Mouse (Mus musculus): ENCODE results near the gene Zfp637. TPM values are rescaled to one million over a fixed set of nuclear protein-coding genes. Genes with fewer than 3 reads are reported as not detected.
"Not testable (repeated sequence)": the region's sequence is repeated elsewhere in the genome, so short reads cannot be mapped to it uniquely, and the experiment has no call there.

The Zfp637 gene
- 22.8 and 30.0 TPM in 2 replicates for total RNA-seq (2017)

- ATAC-seq (replicated peaks; ENCODE audit: low read depth, poor library complexity, severe bottlenecking), result peak; percentile 93
Measured at GRCm38 (mm10) chr6:117840686-117841510, at the start of gene Zfp637. Gene Zfp637, plus strand, starts transcription at chr6:117841180.

GRCm38 (mm10) chr6:117795251-117795650 is 45.7 kb upstream of the Zfp637 start:
- no peak for ATAC-seq (replicated peaks; ENCODE audit: low read depth, poor library complexity, severe bottlenecking)

- no peak for ATAC-seq (replicated peaks; ENCODE audit: low read depth, poor library complexity, severe bottlenecking)
Measured at GRCm38 (mm10) chr6:117800824-117801223, 40.2 kb upstream of the Zfp637 start.

GRCm38 (mm10) chr6:117801801-117802200 is 39.2 kb upstream of the Zfp637 start:
- ATAC-seq (replicated peaks; ENCODE audit: low read depth, poor library complexity, severe bottlenecking), result no peak

GRCm38 (mm10) chr6:117807756-117808155 is 33.2 kb upstream of the Zfp637 start:
- ATAC-seq (replicated peaks; ENCODE audit: low read depth, poor library complexity, severe bottlenecking), result no peak

GRCm38 (mm10) chr6:117809816-117810215 is 31.2 kb upstream of the Zfp637 start:
- ATAC-seq (replicated peaks; ENCODE audit: low read depth, poor library complexity, severe bottlenecking), result no peak

- no peak for ATAC-seq (replicated peaks; ENCODE audit: low read depth, poor library complexity, severe bottlenecking)
Measured at GRCm38 (mm10) chr6:117810717-117811116, 30.3 kb upstream of the Zfp637 start.

DNA sequence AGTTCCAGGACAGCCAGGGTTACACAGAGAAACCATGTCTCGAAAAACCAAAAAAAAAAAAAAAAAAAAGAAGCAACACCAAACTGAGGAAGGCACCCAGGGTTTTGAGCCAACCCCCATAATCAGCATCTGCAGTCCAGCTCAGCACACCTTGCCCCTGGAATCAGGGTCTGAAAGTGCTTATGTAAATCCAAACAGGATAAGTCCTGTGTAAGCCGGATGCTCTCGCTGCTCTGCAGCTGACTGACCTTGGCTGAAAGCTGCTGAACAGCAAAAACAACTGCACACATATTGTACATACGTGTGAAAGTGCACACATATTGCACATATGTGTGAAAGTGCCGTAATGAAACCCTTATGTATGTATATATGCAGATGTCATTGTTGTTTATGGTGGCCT is 29.7 kb upstream of the Zfp637 start:
- no peak for ATAC-seq (replicated peaks; ENCODE audit: low read depth, poor library complexity, severe bottlenecking)

- ATAC-seq (replicated peaks; ENCODE audit: low read depth, poor library complexity, severe bottlenecking), result no peak
Measured at GRCm38 (mm10) chr6:117814681-117815080, 26.3 kb upstream of the Zfp637 start.

- ATAC-seq (replicated peaks; ENCODE audit: low read depth, poor library complexity, severe bottlenecking), result no peak
Measured at GRCm38 (mm10) chr6:117817108-117817541, 23.9 kb upstream of the Zfp637 start.

- ATAC-seq (replicated peaks; ENCODE audit: low read depth, poor library complexity, severe bottlenecking), result no peak
Measured at GRCm38 (mm10) chr6:117820327-117820726, 20.7 kb upstream of the Zfp637 start.

DNA sequence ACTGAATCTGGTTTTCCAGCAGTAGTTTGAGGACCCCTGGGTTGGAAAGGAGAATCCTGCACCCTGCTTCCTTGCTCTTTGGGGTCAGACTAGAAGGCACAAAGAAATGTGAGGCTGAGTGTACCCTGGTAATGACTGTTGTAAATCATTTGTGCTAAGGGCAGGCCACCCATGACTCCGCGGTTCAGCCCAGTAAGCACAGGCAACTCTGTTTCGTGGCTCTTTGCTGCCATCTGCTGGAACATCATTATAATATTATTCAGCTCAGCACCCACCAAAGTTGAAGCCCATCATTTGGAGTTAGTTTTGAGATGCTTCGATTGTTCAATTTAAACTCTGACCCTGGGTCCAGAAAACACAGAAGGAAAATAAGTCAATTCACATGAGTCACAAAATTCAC is 15.6 kb upstream of the Zfp637 start:
- ATAC-seq (replicated peaks; ENCODE audit: low read depth, poor library complexity, severe bottlenecking), result peak; percentile 87

GRCm38 (mm10) chr6:117828273-117828672 is 12.7 kb upstream of the Zfp637 start:
- ATAC-seq (replicated peaks; ENCODE audit: low read depth, poor library complexity, severe bottlenecking), result peak; percentile 79; the same call in 1 of the 2 replicates

GRCm38 (mm10) chr6:117841511-117841955 is 553 bp downstream of the Zfp637 start:
- ATAC-seq (replicated peaks; ENCODE audit: low read depth, poor library complexity, severe bottlenecking), result no peak

GRCm38 (mm10) chr6:117844597-117844996 is 3.6 kb downstream of the Zfp637 start:
- no peak; the same call in 1 of the 2 replicates for ATAC-seq (replicated peaks; ENCODE audit: low read depth, poor library complexity, severe bottlenecking)

- not testable (repeated sequence) for ATAC-seq (replicated peaks; ENCODE audit: low read depth, poor library complexity, severe bottlenecking)
Measured at GRCm38 (mm10) chr6:117846671-117847070, 5.7 kb downstream of the Zfp637 start.

GRCm38 (mm10) chr6:117847772-117848171 is 6.8 kb downstream of the Zfp637 start:
- no peak for ATAC-seq (replicated peaks; ENCODE audit: low read depth, poor library complexity, severe bottlenecking)

- no peak for ATAC-seq (replicated peaks; ENCODE audit: low read depth, poor library complexity, severe bottlenecking)
Measured at GRCm38 (mm10) chr6:117848577-117848976, 7.6 kb downstream of the Zfp637 start.

- ATAC-seq (replicated peaks; ENCODE audit: low read depth, poor library complexity, severe bottlenecking), result peak; percentile 60; the same call in 1 of the 2 replicates
Measured at GRCm38 (mm10) chr6:117851747-117852146, 10.8 kb downstream of the Zfp637 start.

DNA sequence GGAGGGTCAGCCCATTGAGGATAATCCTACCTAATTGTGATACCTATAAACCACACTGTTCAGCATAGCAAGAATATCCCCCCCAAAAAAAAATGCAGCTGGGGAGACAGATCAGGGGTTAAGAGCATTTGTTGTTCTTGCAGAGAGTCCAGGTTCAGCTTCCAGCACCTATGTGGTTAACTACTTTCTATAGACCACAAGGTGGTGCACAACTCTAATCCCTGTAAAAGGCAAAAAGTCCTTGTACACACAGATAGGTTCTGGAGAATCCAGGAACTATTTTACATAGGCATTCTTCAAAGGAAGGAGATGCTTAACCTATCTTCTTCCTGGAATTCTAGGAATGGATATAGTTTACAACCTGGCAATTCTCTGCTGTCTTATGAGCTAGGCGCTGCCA is 17.0 kb downstream of the Zfp637 start:
- ATAC-seq (replicated peaks; ENCODE audit: low read depth, poor library complexity, severe bottlenecking), result 0 out of 2 replicates have a peak, but pooled peaks have one; percentile 45

DNA sequence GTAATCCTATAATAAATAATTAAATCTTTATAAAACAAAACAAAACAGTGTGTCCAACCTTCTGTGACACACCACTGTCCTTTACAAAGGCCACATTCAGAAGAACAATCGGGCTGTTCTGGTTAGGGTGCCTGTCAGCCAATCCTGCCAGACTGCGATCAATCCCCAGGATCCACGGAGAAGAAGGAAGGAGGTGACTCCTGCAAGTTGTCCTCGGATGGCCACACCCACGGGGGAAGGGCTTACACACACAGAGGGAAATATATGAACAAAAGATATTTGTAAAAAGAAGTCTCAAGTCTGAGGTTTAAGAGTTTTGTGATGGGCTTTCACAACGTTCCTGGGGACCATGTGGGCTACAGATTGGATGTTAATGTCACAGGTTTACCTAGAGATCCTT is 20.9 kb downstream of the Zfp637 start, which contains the start of gene Zfp239:
TSS of gene Zfp239 (plus strand) at position 253 of the 400 bp plus-strand sequence.
- no peak for ATAC-seq (replicated peaks; ENCODE audit: low read depth, poor library complexity, severe bottlenecking)
